Mouse (Mus musculus) thymus, postnatal 36 days (tissue): ENCODE data around the gene Lrrc41.

ENCODE experiments used
- DNase-seq, 2 experiments: peaks; one replicate each; pipeline ENCODE4 v3.0.0; 2022; ENCODE audit warnings: mixed read lengths in 2 of 2

Lrrc41 gene

GRCm38 (mm10) chr4:116077240-116078095, 2.4 kb downstream of the Lrrc41 start:
- DNase-seq, result no peak

- DNase-seq, result peak in 1 of 2 experiments; percentile 23
Observed at GRCm38 (mm10) chr4:116088510-116089249, 13.6 kb downstream of the Lrrc41 start.

- no peak for DNase-seq
Observed at GRCm38 (mm10) chr4:116096291-116096690, 21.2 kb downstream of the Lrrc41 start.

- DNase-seq, result no peak
Observed at GRCm38 (mm10) chr4:116097211-116097610, 22.1 kb downstream of the Lrrc41 start.

- no peak for DNase-seq
Observed at GRCm38 (mm10) chr4:116100959-116101358, 25.9 kb downstream of the Lrrc41 start.

GRCm38 (mm10) chr4:116105278-116105677, 30.2 kb downstream of the Lrrc41 start:
- DNase-seq, result no peak

GRCm38 (mm10) chr4:116110695-116111094, 35.6 kb downstream of the Lrrc41 start:
- DNase-seq, result no peak

GRCm38 (mm10) chr4:116111486-116111885, 36.4 kb downstream of the Lrrc41 start:
- no peak for DNase-seq

GRCm38 (mm10) chr4:116122762-116123161, 47.7 kb downstream of the Lrrc41 start:
- no peak for DNase-seq

GRCm38 (mm10) chr4:116123602-116124519, 48.8 kb downstream of the Lrrc41 start, which contains the start of the genes Rad54l and Pomgnt1:
Gene Rad54l (minus strand): TSS chr4:116123690.
Gene Pomgnt1 (plus strand): TSS chr4:116123840.
- peak; percentile 71 to 81 for DNase-seq

GRCm38 (mm10) chr4:116125803-116126386, 50.8 kb downstream of the Lrrc41 start:
- no peak for DNase-seq

- DNase-seq, result no peak
Observed at GRCm38 (mm10) chr4:116127956-116128355, 52.9 kb downstream of the Lrrc41 start.

GRCm38 (mm10) chr4:116133126-116133525, 58.1 kb downstream of the Lrrc41 start:
- no peak for DNase-seq

GRCm38 (mm10) chr4:116134990-116135389, 59.9 kb downstream of the Lrrc41 start:
- DNase-seq, result no peak

- DNase-seq, result no peak
Observed at GRCm38 (mm10) chr4:116137421-116137996, 62.4 kb downstream of the Lrrc41 start.

- DNase-seq, result no peak
Observed at GRCm38 (mm10) chr4:116140801-116141574, 65.9 kb downstream of the Lrrc41 start.

- DNase-seq, result no peak
Observed at GRCm38 (mm10) chr4:116141736-116142135, 66.7 kb downstream of the Lrrc41 start.

GRCm38 (mm10) chr4:116142269-116142668, 67.2 kb downstream of the Lrrc41 start:
- no peak for DNase-seq

- no peak for DNase-seq
Observed at GRCm38 (mm10) chr4:116143317-116143811, 68.3 kb downstream of the Lrrc41 start.

- DNase-seq, result peak; percentile 58 to 68
Observed at GRCm38 (mm10) chr4:116143891-116144717, 69.0 kb downstream of the Lrrc41 start.
